ENCODE assay signal across 32 mouse cellular contexts in genomic region chr9:71674476-71674875, GRCm38 (mm10).
DNase-seq lines count a peak whose midpoint lies in the region; ATAC-seq lines count a peak whose summit lies in the region.
"Had no signal": no experiment of that assay in that cellular context is flagged by ENCODE, and none has a peak within 500 bp of the region (broad histone marks: within the 10 kb centered on the region; RNA-seq: fewer than 3 reads in every experiment).

No protein-coding gene starts in this region.

- no peak overlapping the region for H3K4me3 ChIP-seq in kidney, embryonic 14.5 days (ENCODE audit: low read length)
- H3K4me3 ChIP-seq: embryonic facial prominence, embryonic 12.5 days; heart, embryonic 15.5 days; hindbrain, embryonic 13.5 days; layer of hippocampus, adult 2 months; liver, embryonic 12.5 days; megakaryocyte, embryonic 14.5 days; midbrain, embryonic 12.5 days; myocyte; neural tube, embryonic 13.5 days had no signal

- H3K9ac ChIP-seq in kidney, embryonic 14.5 days (ENCODE audit: low read depth, low read length): no peak overlapping the region
- H3K9ac ChIP-seq: embryonic facial prominence, embryonic 12.5 days; heart, embryonic 15.5 days; hindbrain, embryonic 13.5 days; liver, embryonic 12.5 days; liver, postnatal 0 days; midbrain, embryonic 12.5 days; neural tube, embryonic 13.5 days had no signal

- 58% methylated on average over 5 of the region's 5 CpGs for WGBS in kidney, embryonic 14.5 days

- no peak overlapping the region for H3K27ac ChIP-seq in kidney, embryonic 14.5 days (ENCODE audit: low read depth, low read length)
- H3K27ac ChIP-seq: embryonic facial prominence, embryonic 12.5 days; heart, embryonic 15.5 days; hindbrain, embryonic 13.5 days; layer of hippocampus, adult 2 months; liver, embryonic 12.5 days; midbrain, embryonic 12.5 days; neural tube, embryonic 13.5 days had no signal

- H3K4me1 ChIP-seq in kidney, embryonic 14.5 days (ENCODE audit: control insufficient read depth, insufficient read depth, low read length): peaks cover 22% of the 10 kb centered on the region; the same call in 1 of the 2 replicates
- H3K4me1 ChIP-seq: embryonic facial prominence, embryonic 12.5 days; megakaryocyte, embryonic 14.5 days; midbrain, embryonic 12.5 days had no signal

- no peak overlapping the region for H3K4me2 ChIP-seq in kidney, embryonic 14.5 days (replicated peaks; ENCODE audit: low read depth, low read length)
- H3K4me2 ChIP-seq: embryonic facial prominence, embryonic 12.5 days; heart, embryonic 15.5 days; hindbrain, embryonic 13.5 days; liver, embryonic 12.5 days; midbrain, embryonic 12.5 days; neural tube, embryonic 13.5 days had no signal

- ATAC-seq in kidney, embryonic 14.5 days (ENCODE audit: low FRiP score, low TSS enrichment): no peak
- ATAC-seq: activated CD4-positive, CD25-positive, alpha-beta regulatory T cell, adult 4 months; forebrain, embryonic 14.5 days; intestine, embryonic 16.5 days; liver, embryonic 12.5 days; liver, postnatal 0 days had no signal

- H3K27me3 ChIP-seq in kidney, embryonic 14.5 days (ENCODE audit: control insufficient read depth, insufficient read depth, low read length): no peaks in the 10 kb centered on the region
- H3K27me3 ChIP-seq: CH12.LX; embryonic facial prominence, embryonic 12.5 days; heart, embryonic 15.5 days; hindbrain, embryonic 13.5 days; midbrain, embryonic 12.5 days; neural tube, embryonic 13.5 days had no signal

- no peaks in the 10 kb centered on the region for H3K9me3 ChIP-seq in kidney, embryonic 14.5 days (ENCODE audit: control insufficient read depth, low read length)
- H3K9me3 ChIP-seq: embryonic facial prominence, embryonic 12.5 days; heart, embryonic 15.5 days; hindbrain, embryonic 13.5 days; liver, embryonic 12.5 days; midbrain, embryonic 12.5 days; neural tube, embryonic 13.5 days had no signal

- no peaks in the 10 kb centered on the region for H3K36me3 ChIP-seq in kidney, embryonic 14.5 days (ENCODE audit: control insufficient read depth, insufficient read depth, low read length)
- H3K36me3 ChIP-seq: embryonic facial prominence, embryonic 12.5 days; hindbrain, embryonic 13.5 days; liver, embryonic 12.5 days; midbrain, embryonic 12.5 days; neural tube, embryonic 13.5 days had no signal

- peak; percentile 34 for DNase-seq in embryo, embryonic 10 days (ENCODE audit: low spot score)
- DNase-seq in embryo, embryonic 9.5 days (ENCODE audit: extremely low spot score): no peak
- DNase-seq in kidney, adult 11 months: peak; percentile 57
- peak; percentile 45 for DNase-seq in lung, postnatal 10 days
- no peak for DNase-seq in lung, postnatal 14 days
- DNase-seq in kidney, postnatal 4 days: peak; percentile 50 to 63
- DNase-seq in adrenal gland, adult 2 months: no peak
- DNase-seq: adrenal gland, adult 8-10 months; cerebellum, adult 8-10 months; cerebellum, postnatal 25 days; gastrocnemius, postnatal 14 days; heart, postnatal 4 days; layer of hippocampus, postnatal 36 days; left cerebral cortex, postnatal 4 days; liver, postnatal 0 days; lung, postnatal 4 days; right cerebral cortex, postnatal 4 days; thymus, postnatal 4 days had no signal

Comparison
In these comparisons a context has a peak if more than half of its experiments do, and no peak if none do; other contexts are left out.
1. DNase-seq: peak in embryo, embryonic 10 days (single experiment), kidney, adult 11 months (single experiment), lung, postnatal 10 days (single experiment) and kidney, postnatal 4 days (2 of 2); none in embryo, embryonic 9.5 days (single experiment), lung, postnatal 14 days (single experiment) and adrenal gland, adult 2 months (single experiment).